Mouse (Mus musculus) layer of hippocampus, adult 8-10 months (tissue): ENCODE measurements around the gene Pkp2. TPM values are rescaled to one million over a fixed set of nuclear protein-coding genes. Genes with fewer than 3 reads are reported as not detected.

Experiments
- DNase-seq, 2 experiments: peaks; one replicate each; pipeline ENCODE4 v3.0.0; 2022; ENCODE audit warnings: low spot score in 2 of 2
- total RNA-seq, 4 experiments: library from RNA; stranded (reverse); gene quantifications; 2 replicates each; pipeline ENCODE4 v1.2.4; 2022

Gene Pkp2
- total RNA-seq, 4 experiments from 2014 or later: 33.4 to 48.0 (median 40.4) TPM

DNA sequence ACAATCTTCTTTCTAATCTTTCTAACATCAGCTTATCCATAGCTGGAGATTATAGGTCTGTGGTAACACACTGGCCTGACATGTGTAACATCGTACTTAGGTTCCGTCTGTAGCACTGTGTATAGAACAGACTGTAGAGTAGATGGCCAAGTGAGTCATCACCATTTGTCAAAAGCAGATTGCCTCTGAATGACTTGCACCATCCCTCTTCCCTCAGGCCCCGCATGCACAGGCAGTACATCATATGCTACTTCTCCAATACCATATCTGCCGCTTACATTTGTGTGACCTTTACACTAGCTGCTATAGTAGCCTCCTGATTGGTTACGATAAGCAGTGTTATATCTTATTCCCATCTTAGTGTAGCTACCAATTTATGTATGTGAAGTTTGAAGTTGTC, 47.8 kb downstream of the Pkp2 start:
- DNase-seq: peak; percentile 21 to 25

DNA sequence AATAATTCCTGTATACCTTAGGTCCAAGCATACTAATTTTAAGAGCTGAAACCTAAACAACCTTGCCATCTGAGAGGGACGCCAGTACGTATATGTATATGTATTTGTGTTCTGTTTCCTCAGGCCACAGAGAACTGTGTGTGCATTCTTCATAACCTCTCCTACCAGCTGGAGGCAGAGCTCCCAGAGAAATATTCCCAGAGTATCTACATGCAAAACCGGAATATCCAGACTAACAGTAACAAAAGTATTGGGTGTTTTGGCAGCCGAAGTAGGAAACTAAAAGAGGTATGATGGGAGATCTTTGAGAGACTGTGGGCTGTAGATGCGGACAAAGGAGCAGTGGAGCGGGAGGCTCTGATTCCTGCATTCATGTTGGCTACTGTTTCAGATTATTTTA, 48.4 kb downstream of the Pkp2 start:
- no peak for DNase-seq

DNA sequence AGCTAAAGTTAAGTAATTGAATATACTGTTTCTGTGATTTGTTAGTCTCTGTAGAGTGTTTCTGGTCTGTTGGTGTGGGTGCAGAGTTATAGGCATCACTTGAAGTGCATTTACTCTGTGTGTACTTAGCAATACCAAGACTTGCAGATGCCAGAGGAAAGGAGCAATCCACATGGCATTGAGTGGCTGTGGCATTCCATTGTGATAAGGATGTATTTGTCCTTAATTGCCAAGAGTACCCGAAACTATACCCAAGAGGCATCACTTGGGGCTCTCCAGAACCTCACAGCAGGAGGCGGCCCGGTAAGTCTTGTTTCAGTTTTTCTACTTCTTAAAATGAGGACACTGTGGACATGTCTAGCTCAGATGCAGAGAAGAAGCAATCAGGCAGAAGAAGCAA, 49.3 kb downstream of the Pkp2 start:
- DNase-seq: no peak

DNA sequence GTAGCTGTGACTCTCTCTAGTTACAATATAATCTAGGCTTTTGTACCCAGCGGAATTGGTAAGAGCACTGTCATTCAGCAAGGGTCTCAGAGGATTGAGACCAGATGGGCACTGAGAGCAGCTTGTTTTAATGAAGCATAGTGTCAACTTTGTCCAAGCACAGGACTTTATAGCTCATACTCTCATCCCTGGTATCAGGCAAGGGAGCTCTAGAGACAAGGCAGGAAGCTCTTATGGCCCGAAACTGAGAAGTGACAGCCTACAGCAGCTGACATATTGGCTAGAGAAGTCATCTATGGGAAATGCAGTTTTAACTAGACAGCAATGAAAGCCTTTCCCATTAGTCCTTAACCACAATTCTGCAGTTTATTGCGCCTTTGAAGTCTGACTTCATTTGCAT, 59.9 kb downstream of the Pkp2 start:
- DNase-seq: no peak

DNA sequence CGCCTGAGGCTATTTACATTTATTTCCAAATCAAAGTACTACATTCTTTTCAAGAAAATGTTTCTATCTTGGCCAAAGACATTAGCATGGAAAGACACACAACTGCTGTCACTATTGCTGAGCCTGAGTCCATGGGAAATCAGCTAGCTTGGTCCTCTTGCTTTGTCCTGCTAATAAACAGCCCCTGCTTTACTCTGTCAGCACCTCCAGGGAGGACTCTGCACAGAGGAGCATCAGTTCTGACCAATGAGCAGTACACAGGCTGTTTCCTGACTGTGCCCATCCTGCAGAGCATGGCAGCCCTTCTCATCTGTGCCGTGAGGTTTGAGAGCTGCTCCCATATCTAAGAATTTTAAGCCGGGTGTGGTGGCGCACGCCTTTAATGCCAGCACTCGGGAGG, 60.6 kb downstream of the Pkp2 start:
- no peak for DNase-seq

DNA sequence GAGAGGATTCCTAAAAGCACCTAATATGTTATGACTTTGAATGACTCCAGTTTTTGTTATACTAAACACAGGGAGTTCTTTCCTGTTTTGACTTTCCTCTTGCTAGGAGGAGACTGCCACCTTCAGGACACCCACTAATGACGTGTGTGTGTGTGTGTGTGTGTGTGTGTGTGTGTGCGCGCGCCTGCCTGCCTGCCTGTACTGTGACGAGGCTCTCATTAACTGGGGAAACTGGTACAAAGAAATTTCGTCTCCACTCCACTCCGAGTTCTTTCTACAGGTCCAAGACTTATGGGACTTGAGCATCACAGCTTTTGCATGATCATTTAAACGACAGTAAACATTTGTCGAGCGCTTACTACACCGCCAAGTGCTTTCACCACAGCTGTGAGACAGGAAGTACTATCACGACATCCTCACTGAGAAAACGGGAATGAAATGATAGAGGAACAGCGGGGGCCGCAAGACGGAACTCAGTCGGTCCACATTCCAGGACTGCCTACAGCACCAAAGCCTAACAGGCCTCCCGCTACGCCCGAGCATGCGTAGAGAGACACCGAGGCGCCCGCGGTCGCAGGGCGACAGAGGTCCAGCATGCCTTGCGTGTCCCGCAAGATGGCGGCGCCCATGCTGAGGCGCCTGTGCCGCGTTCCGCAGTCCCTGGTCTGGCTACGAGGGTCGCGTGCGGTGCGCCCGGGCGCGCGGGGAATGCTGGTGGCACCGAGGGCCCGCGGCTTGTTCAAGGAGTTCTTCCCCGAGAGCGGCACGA, 89.4 kb downstream of the Pkp2 start, which contains the start of gene Yars2:
Gene Yars2, plus strand, starts transcription at position 597 of the 769 bp plus-strand sequence.
- DNase-seq: peak; percentile 91 to 93

DNA sequence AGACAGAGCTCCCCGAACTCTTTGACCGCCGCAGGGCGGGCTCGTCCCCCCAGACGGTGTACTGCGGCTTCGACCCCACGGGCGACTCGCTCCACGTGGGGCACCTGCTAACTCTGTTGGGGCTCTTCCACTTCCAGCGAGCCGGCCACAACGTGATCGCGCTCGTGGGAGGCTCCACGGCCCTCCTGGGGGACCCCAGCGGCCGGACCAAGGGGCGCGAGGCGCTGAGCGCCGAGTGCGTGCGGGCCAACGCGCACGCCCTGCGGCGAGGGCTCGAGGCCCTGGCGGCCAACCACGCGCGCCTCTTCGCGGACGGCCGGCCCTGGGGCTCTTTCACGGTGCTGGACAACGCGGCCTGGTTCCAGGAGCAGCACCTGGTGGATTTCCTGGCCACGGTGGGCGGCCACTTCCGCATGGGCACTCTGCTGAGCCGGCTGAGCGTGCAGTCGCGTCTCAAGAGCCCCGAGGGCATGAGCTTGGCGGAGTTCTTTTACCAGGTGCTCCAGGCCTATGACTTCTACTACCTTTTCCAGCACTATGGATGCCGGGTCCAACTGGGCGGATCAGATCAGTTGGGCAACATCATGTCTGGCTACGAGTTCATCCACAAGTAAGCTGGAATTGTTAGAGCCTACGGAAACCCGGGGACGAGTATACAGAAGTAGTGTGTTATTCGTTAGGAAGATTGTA, 90.2 kb downstream of the Pkp2 start:
- DNase-seq: peak; percentile 33 to 35

DNA sequence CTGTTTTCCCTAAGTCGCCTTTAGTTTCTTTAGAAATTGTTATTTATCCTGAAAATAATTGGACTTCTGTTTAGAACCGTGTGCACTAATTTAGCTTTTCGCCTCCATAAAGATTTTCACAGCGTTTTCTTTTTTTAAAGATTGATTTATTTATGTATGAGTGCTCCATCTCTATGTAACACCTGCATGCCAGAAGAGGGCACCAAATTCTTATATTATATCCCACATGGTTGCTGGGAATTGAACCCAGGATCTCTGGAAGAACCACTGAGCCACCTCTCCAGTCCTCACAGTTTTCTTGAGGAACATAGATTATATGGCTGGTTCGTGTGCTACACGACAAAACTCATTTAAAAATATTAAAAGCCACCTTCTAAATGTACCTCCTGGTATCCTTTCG, 90.8 kb downstream of the Pkp2 start:
- no peak for DNase-seq

DNA sequence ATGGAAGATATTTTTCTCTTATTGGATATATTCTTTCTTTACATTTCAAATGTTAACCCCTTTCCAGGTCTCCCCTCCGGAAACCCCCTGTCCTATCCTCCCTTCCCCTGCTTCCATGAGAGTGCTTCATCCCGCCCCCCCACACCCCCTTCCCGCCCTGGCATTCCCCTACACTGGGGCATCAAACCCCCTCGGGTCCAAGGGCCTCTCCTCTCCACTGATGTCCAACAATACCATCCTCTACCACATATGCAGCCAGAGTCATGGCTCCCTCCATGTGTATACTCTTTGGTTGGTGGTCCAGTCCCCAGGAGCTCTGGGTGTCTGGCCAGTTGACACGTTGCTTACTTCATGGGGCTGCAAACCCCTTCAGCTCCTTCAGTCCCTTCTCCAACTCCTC, 98.2 kb downstream of the Pkp2 start:
- no peak for DNase-seq

Other genes with a start within 250 kb of the Pkp2 start
- 10 to 100 TPM; 21.1 to 24.5 (median 21.3) TPM for gene Yars2, start 89.6 kb downstream of the Pkp2 start, total RNA-seq
- 100 to 1,000 TPM; 189 to 210 (median 201) TPM for gene Dnm1l, start 145.6 kb downstream of the Pkp2 start, total RNA-seq